Mouse (Mus musculus): ENCODE results near the gene Rnf183.

The Rnf183 gene

GRCm38 (mm10) chr4:62429616-62430015 lies 5.4 kb downstream of the Rnf183 start:
- no peak for DNase-seq

- no peak for DNase-seq
Measured at GRCm38 (mm10) chr4:62427978-62428758, 6.9 kb downstream of the Rnf183 start.

GRCm38 (mm10) chr4:62425891-62426290 lies 9.2 kb downstream of the Rnf183 start:
- DNase-seq, result no peak

- DNase-seq, result no peak
Measured at GRCm38 (mm10) chr4:62419091-62419490, 16.0 kb downstream of the Rnf183 start.

DNA sequence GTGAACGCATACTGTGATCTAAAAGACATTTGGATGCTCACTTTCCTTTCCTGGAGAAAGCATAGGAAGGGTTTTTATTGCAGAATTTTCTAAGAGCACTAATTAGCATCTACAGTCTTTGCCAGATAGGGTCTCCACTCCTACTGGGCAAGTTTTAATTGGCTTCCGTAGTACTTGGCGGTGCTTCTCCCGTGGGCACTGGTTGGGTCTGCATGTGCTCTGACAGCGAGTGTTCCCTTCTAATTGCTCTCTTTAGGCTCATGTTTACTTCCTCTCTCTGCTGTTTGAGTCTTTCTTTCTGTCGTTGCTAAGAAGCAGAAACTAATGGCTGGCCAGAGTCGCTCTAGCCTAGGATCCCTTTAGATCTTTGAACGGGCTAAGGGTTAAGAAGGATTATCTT lies 16.6 kb downstream of the Rnf183 start:
- DNase-seq, result no peak

- DNase-seq, result no peak
Measured at GRCm38 (mm10) chr4:62411606-62412005, 23.4 kb downstream of the Rnf183 start.

DNA sequence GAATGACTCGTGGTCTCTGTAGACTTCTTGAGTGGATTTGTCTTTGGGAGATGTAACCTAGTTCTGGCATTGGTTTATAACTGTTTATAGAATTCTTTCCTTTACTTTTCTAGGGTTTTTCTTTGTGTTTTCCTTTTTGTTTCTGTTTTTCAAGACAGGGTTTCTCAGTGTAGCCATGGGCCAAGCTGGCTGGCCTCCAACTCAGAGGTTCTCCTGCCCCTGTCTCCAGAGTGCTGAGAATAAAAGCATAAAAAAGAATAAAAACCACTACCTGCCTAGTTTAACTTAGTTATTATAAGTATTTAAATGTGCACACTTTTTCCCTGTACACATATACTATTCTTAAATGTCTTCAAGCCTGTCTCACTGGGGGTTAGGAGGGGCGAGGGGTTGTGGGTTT lies 24.7 kb downstream of the Rnf183 start:
- DNase-seq, result no peak

- no peak for DNase-seq
Measured at GRCm38 (mm10) chr4:62409615-62410014, 25.4 kb downstream of the Rnf183 start.

DNA sequence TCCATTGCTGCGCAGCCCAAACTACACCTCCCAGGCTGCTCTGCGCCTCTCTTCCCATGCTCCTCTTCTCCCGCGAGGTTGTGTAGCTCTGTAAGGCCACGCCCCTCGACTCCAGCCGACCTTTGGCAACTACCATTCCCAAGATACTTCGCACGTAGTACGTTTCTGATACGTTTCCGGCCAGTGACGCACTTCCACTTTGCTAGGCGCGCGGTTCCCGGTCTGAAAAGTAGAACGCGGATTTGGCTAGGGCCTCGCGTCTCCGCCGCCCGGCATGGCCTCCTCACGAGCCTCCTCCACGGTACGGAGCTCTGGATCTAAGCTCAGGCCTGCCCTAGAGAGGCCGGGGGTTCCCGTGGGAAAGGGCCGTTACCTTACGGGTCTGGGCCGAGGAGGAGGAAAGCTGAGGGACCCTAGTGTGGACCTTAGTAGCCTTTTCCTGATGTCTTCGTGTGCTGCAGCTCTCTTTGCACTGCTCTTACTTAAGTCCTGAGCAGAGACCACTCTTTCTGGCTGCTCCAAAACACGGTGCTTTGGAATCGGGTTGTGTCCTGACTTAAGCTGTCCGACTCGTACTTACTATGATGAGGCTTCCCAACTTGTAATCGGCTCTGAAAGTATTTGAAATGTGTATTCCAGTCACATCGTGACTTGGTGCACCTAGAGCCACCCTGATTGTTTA lies 26.3 kb downstream of the Rnf183 start, which contains the start of the genes Cdc26 and Prpf4:
Gene Cdc26, minus strand, starts transcription at position 42 of the 682 bp plus-strand sequence.
Gene Prpf4, plus strand, starts transcription at position 197 of the 682 bp plus-strand sequence.
- peak; percentile 99 for DNase-seq

DNA sequence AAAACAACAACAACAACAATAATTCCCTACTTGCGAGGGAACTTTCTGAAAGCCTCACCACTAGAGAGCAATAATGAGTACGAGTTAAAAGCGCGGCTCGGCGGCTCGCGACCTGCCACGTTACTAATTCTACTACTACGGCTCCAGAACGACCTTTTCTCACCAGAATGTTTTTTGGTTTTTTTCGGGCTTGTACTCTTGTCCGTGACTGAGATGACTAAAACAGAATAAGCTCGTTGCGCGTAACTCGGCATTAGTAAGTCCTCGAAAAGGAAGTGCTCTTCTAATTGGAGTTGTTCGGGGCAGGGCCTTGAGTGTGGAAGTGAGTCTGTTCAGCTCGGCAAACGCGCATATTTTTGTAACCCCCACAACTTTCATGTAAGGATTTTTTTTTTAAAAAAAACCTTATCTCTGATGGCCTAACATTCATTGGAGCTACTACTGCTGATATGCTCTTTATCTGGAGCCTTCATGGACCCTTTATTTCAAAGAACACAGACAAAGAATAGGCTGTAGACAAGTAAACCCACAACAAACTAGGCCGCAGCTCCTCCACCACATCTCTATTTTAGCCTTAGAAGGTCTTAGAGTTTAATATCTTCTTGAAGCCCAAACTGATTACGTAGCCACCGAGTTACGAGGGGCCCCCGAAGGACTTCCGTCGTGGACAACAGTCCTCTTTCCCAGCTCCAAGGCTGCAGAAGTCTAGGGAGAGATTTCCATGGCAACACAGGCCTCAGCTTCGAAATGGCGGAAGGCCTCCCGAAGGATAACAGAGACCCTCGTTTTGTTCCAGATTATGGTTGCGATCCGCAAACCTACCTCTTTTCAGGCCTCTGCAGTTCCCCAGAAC lies 27.1 kb downstream of the Rnf183 start:
- peak; percentile 46 for DNase-seq

DNA sequence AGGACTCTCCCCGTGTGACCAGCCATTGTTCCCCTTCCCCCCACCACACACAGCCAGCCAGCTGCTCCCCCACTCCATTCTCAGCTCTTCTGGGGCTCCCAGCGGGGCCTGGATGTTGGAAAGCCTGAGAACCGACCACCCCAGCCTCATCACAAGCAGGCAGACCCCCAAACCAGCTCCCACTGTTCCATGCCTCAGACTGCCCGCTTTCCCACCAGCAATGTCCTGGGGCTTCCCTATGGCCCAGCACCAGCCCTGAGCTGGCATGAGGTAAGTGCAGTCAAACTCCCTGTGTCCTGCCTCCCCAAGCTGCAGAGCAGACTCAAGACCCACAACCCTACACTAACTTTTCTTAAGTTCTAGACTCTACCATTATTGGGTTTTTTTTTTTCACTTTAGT lies 28.9 kb downstream of the Rnf183 start:
- no peak for DNase-seq

GRCm38 (mm10) chr4:62398956-62399355 lies 36.1 kb downstream of the Rnf183 start:
- no peak for DNase-seq

DNA sequence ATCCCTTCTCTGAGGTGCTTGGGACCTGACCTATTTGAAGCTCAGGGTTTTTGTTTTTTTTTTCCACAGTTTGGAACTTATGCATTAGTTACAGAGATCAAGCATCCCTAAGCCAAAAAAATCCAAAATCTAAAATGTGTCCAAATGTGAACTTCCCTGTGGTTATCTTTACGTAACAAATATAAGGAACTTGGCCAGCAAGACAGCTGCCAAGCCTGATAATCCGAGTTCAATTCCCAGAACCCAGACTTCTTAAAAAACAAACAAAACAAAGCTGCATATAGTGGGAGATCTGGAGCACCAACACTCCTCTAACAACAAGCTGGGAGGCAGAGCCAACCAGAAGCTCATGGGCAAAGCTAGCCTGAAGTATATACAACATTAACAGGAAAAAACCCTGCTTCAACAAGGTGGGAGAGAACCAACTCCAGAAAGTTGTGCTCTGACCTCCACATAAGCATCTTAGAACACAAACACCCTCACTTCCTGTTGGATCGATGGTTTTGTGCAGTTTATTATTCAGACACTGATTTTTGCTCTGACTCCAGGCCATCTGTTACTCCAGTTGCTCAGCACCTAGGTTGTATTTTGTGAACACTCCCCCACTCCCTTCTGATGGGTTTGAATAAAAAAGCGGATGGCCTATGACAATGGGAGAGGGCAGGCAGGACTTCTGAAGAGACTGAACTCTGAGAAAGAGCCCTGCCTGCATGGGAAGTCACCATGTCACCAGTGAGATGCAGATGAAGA lies 37.3 kb downstream of the Rnf183 start:
- no peak for DNase-seq

DNA sequence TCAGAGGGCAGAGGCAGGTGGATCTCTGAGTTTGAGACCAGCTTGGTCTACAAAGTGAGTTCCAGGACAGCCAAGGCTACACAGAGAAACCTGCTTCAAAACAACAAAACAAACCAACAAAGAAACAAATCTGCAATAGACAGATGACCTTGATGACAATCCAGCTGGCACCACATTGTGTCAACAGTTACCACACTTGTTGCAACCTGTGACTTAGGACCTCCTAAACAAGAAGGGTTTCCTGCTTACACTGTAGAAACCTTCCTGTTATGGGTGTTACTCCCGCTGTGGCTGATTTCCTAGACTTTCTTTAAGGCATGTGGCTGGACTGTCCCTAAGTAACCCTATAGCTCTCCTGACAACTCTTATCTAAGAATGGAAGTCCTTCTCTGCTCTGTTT lies 39.2 kb downstream of the Rnf183 start:
- no peak for DNase-seq

DNA sequence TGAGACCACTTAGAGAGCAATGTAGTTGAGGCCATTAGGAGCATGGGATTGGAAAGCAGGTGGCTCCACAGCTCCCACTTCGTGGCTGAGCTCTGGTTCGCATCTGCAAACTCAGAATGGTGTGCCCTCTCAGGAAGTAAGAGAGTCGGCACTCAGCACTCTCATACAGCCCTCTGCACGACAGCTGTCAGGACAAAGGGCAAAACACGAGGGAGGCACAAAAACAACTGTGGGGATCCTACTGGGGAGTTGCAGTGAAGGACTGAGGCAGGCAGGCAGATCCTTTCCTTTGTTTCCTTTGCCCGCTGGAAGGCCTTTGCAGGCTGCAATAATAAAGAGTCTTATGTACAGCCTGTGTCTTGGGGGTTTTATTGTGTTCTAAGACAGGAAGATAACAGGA lies 41.6 kb downstream of the Rnf183 start:
- DNase-seq, result no peak

DNA sequence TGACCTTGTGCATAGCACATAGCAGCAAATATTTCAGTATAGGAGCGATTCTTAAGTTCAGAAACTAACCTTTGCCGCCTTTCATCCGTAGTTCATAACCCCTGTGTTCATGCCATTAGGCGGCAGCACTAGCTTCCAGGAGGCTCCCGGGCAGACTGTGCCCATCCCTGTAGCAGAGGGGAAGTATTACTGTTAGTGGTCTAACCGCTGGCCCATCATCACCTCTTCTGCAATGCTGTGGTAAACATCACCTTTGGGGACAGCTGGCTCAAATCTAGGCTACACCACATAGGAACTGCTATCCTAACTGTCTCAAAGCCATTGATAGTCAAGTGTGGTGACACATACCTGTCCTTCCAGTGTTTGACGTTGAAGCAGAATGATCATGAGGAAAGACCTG lies 43.2 kb downstream of the Rnf183 start:
- no peak for DNase-seq

DNA sequence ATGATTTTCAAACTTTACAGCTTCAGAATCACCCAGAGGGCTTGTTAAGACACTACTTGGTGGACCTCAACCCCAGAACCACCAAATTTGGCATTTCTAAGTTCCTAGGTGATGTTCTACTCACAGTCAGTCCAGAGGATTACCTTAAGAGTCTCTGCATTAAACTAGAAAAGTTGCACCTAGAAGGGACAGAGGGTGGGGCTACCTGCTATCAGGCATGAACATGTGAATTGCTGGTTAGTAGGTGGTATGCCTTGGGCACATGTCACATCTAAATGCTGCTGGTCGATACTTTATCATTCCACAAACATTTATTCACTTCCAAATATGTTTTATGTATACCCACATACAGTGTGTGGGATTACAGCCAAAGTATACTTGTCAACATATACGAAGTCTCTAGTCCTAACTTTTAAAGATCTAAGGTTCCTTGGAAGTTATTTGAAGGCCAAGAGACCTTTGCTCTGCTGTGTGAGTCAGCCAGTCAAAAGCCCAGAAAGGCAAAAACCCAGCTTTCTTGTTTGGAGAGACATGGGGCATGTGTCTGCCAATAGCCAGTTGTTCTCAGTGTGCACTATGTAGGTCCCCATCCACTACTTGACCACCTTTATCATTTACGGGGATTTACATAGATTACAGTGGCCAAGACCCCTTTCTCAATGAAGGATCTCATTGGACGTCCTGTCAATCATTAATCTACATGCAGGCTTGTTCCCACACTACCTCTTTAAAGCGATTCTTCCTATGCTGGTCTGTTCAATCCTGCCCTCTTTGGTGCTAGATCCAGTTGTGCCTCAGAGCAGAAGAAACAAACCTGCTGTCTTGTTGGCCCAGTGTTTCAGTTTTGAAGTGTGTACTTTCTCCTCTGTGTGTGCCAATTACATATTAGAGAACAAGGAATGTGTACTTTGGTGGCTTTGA lies 45.2 kb downstream of the Rnf183 start:
- DNase-seq, result peak; percentile 33

GRCm38 (mm10) chr4:62385439-62385838 lies 49.6 kb downstream of the Rnf183 start:
- no peak for DNase-seq

DNA sequence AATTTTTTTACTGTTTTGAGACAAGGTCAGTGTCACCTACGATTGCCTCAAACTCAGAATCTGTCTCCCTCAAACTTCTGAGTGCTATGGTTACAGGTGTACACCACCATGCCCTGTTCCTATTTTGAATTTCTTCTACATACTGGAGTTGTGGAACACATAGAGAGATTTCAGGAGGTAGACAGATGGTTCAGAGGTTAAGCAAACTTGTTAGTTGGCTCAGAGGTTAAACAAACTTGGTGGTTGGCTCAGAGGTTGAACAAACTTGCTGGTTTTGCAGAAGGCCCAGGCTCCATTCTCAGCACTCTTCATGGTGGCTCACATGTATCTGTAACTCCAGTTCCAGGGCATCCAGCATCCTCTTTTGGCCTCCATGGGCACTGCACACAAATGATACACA lies 50.9 kb downstream of the Rnf183 start:
- DNase-seq, result no peak

DNA sequence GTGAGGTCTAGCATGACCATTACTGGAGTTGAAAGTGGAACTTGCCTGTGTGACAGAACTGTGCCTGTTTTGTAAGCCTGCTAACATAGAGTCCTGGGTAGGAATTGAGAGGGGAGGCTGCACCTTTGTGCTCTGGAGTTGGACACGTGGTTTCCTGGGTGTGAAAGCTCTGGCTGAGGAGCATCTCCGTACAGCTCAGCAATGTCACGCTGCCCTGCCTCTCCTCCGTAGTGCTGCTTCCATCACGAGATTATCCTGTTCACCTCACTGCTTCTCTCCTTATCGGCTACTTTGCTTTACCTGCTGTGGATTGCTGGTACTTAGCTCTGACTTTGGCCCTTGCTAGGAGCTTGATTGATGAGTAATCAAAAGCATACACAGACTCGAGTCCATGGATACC lies 51.3 kb downstream of the Rnf183 start:
- DNase-seq, result peak; percentile 19

- no peak for DNase-seq
Measured at GRCm38 (mm10) chr4:62383207-62383606, 51.8 kb downstream of the Rnf183 start.
